ENCODE assay signal across 18 mouse cellular contexts in the genomic region with DNA sequence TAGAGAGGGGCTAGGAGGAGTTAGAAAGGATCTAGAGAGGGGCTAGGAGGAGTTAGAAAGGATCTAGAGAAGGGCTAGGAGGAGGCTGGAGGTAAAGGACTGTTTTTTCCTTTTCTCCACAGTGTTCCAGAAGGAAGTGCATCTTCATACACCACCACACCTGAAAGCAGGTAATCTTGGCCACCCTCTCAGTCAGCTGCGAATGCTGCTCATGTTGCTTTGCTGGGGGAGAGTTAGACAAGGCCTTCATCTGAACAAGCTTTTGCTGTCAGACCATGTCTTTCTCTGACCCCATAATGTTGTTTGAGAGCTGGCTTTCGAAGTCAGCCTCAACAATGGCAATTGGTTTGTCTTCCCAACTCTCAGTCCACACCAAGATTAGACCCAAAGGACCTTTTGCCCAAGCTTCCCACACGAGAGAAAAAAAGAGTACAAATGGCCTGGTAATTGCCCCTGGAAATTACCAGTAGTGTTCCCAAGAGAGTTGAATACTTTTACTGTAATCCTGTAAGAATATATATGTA. TPM values are rescaled to one million over a fixed set of nuclear protein-coding genes. Genes with fewer than 3 reads are reported as not detected.
DNase-seq lines count a peak whose midpoint lies in the region; ATAC-seq and TF ChIP-seq lines count a peak whose summit lies in the region.
"Had no signal": no experiment of that assay in that cellular context is flagged by ENCODE, and none has a peak within 500 bp of the region (broad histone marks: within the 10 kb centered on the region; RNA-seq: fewer than 3 reads in every experiment).

No protein-coding gene starts in this region.

- ATAC-seq in erythroblast, adult 5-6 weeks (replicated peaks; ENCODE audit: low FRiP score, poor library complexity, severe bottlenecking) = no peak
- no peak for ATAC-seq in heart, embryonic 16.5 days (replicated peaks; ENCODE audit: extremely low read depth, insufficient read depth, low FRiP score)
- no peak for ATAC-seq in liver, embryonic 16.5 days (ENCODE audit: low read depth)
- ATAC-seq: CD4-positive, CD25-positive, alpha-beta regulatory T cell, adult 4 months; forebrain, embryonic 15.5 days; hindbrain, embryonic 16.5 days; intestine, postnatal 0 days had no signal

- no peak; a peak in 2 of 4 replicates for TF ChIP-seq POLR2A in MEL (IDR thresholded peaks at IDR 0.05; ENCODE audit: control insufficient read depth in 1 of 2, insufficient read depth in 1 of 2, low read depth in 1 of 2, low read length in 2 of 2, poor library complexity in 1 of 2)

- H3K4me2 ChIP-seq in heart, embryonic 16.5 days (ENCODE audit: low read depth, low read length) = peak overlapping the region; percentile 98; the same call in 1 of the 2 replicates
- peak overlapping the region; percentile 96 for H3K4me2 ChIP-seq in liver, embryonic 16.5 days (ENCODE audit: low read depth, low read length)
- H3K4me2 ChIP-seq: forebrain, embryonic 15.5 days; lung, embryonic 15.5 days had no signal

- WGBS in heart, embryonic 16.5 days = 88% methylated on average over 3 of the region's 3 CpGs
- WGBS in liver, embryonic 16.5 days (ENCODE audit: insufficient replicate concordance) = 83% methylated on average over 3 of the region's 3 CpGs

- H3K4me1 ChIP-seq in erythroblast, embryonic 14.5 days (ENCODE audit: control insufficient read depth) = peaks cover 68% of the 10 kb centered on the region
- peaks cover 42% of the 10 kb centered on the region for H3K4me1 ChIP-seq in heart, embryonic 16.5 days (ENCODE audit: control insufficient read depth, insufficient read depth, low read length)
- H3K4me1 ChIP-seq in MEL (ENCODE audit: control insufficient read depth in 1 of 2, insufficient read depth in 2 of 2, low read length in 2 of 2) = peaks cover 0 to 20% of the 10 kb centered on the region in 2 experiments; a peak in 2 of 4 replicates
- peaks cover 31% of the 10 kb centered on the region for H3K4me1 ChIP-seq in liver, embryonic 16.5 days (ENCODE audit: control insufficient read depth, low read depth, low read length)

- intact Hi-C loops in heart, postnatal 25 days (cut with DNase I) = loop anchor here (2.0 kb wide), 1 partner anchor 15 kb away; no protein-coding TSS in a partner anchor
- intact Hi-C loops in gastrocnemius, postnatal 14 days (cut with DNase I; ENCODE audit: low total_unique reads) = no loop called here

- H3K27me3 ChIP-seq in erythroblast, embryonic 14.5 days (ENCODE audit: control insufficient read depth) = no peaks in the 10 kb centered on the region; the same call in 1 of the 2 replicates
- no peaks in the 10 kb centered on the region for H3K27me3 ChIP-seq in heart, embryonic 16.5 days (ENCODE audit: control insufficient read depth, insufficient read depth, low read length)
- no peaks in the 10 kb centered on the region for H3K27me3 ChIP-seq in MEL (ENCODE audit: control insufficient read depth in 1 of 2, insufficient read depth in 2 of 2, low read length in 2 of 2)
- no peaks in the 10 kb centered on the region for H3K27me3 ChIP-seq in liver, embryonic 16.5 days (ENCODE audit: control insufficient read depth, insufficient read depth, low read depth, low read length)
- H3K27me3 ChIP-seq: forebrain, embryonic 15.5 days; lung, embryonic 15.5 days; stomach, embryonic 15.5 days had no signal

- DNase-seq in heart, postnatal 25 days (ENCODE audit: low spot score) = no peak
- no peak for DNase-seq in MEL (ENCODE audit: low read depth, low spot score)
- no peak for DNase-seq in kidney, postnatal 36 days
- DNase-seq in gastrocnemius, postnatal 14 days = no peak
- DNase-seq: cerebellum, adult 11-12 months; cerebellum, postnatal 36 days; right cerebral cortex, adult 18-20 months; thymus, postnatal 14 days had no signal

- peaks cover 71% of the 10 kb centered on the region for H3K36me3 ChIP-seq in erythroblast, embryonic 14.5 days (ENCODE audit: control insufficient read depth)
- H3K36me3 ChIP-seq in heart, embryonic 16.5 days (ENCODE audit: control insufficient read depth, insufficient read depth) = peaks cover 41% of the 10 kb centered on the region
- H3K36me3 ChIP-seq in MEL (ENCODE audit: control insufficient read depth in 1 of 2, insufficient read depth in 2 of 2, low read length in 2 of 2) = peaks cover 18% of the 10 kb centered on the region in 2 experiments
- peaks cover 46% of the 10 kb centered on the region for H3K36me3 ChIP-seq in liver, embryonic 16.5 days (ENCODE audit: control insufficient read depth, insufficient read depth)

- peak overlapping the region; percentile 90; the same call in 1 of the 2 replicates for H3K9ac ChIP-seq in heart, embryonic 16.5 days (ENCODE audit: low read length)
- peak overlapping the region; percentile 92 for H3K9ac ChIP-seq in MEL (ENCODE audit: control insufficient read depth, low read depth, low read length, poor library complexity, severe bottlenecking)
- no peak overlapping the region for H3K9ac ChIP-seq in liver, embryonic 16.5 days (ENCODE audit: low read depth, low read length)
- H3K9ac ChIP-seq: forebrain, embryonic 15.5 days; lung, embryonic 15.5 days; stomach, embryonic 15.5 days had no signal

- TF ChIP-seq RAD21 in MEL (IDR thresholded peaks at IDR 0.05; ENCODE audit: low read depth, low read length) = no peak

- H3K4me3 ChIP-seq in erythroblast, embryonic 14.5 days (replicated peaks) = peak overlapping the region; percentile 19
- peak overlapping the region; percentile 86 for H3K4me3 ChIP-seq in heart, embryonic 16.5 days (ENCODE audit: low read length)
- peak overlapping the region; percentile 10 to 30; a peak in 2 of 4 replicates for H3K4me3 ChIP-seq in MEL (ENCODE audit: control insufficient read depth in 1 of 2, insufficient read depth in 1 of 2, low read depth in 2 of 2, low read length in 2 of 2)
- H3K4me3 ChIP-seq in liver, embryonic 16.5 days (ENCODE audit: low read depth, low read length) = no peak overlapping the region
- H3K4me3 ChIP-seq: forebrain, embryonic 15.5 days; lung, embryonic 15.5 days; stomach, embryonic 15.5 days had no signal

- no peak for TF ChIP-seq EP300 in MEL (IDR thresholded peaks at IDR 0.05; ENCODE audit: low read depth in 1 of 2, low read length in 2 of 2)

- H3K79me2 ChIP-seq in MEL (ENCODE audit: control insufficient read depth, insufficient read depth, low read length, poor library complexity) = peaks cover 37% of the 10 kb centered on the region

- H3K9me3 ChIP-seq in erythroblast, embryonic 14.5 days (ENCODE audit: control insufficient read depth, low read length) = no peaks in the 10 kb centered on the region
- no peaks in the 10 kb centered on the region for H3K9me3 ChIP-seq in heart, embryonic 16.5 days (replicated peaks; ENCODE audit: control insufficient read depth, low read length)
- no peaks in the 10 kb centered on the region for H3K9me3 ChIP-seq in MEL (replicated peaks; ENCODE audit: insufficient read depth, low read length)
- H3K9me3 ChIP-seq in liver, embryonic 16.5 days (replicated peaks; ENCODE audit: control insufficient read depth, low read length) = no peaks in the 10 kb centered on the region
- H3K9me3 ChIP-seq: forebrain, embryonic 15.5 days; lung, embryonic 15.5 days; stomach, embryonic 15.5 days had no signal

- H3K27ac ChIP-seq in heart, embryonic 16.5 days (ENCODE audit: low read length) = peak overlapping the region; percentile 96
- peak overlapping the region; percentile 97 for H3K27ac ChIP-seq in MEL (ENCODE audit: control insufficient read depth, low read depth, low read length)
- H3K27ac ChIP-seq in liver, embryonic 16.5 days (ENCODE audit: low read length) = no peak overlapping the region; the same call in 1 of the 2 replicates
- H3K27ac ChIP-seq: forebrain, embryonic 15.5 days; lung, embryonic 15.5 days had no signal

- TF ChIP-seq CTCF in MEL (IDR thresholded peaks at IDR 0.05 in 2 of 3, conservative IDR thresholded peaks at IDR 0.05 in 1 of 3; ENCODE audit: control insufficient read depth in 1 of 3, insufficient read depth in 1 of 3, low read depth in 2 of 3, low read length in 3 of 3, poor library complexity in 1 of 3, severe bottlenecking in 1 of 3) = no peak

RNA-seq across cellular contexts. Expression of a gene that starts 4.8 kb away (rescaled TPM):
- 33.5 and 35.5 TPM in 2 replicates for polyA plus RNA-seq in erythroblast, embryonic 14.5 days (2012)
- total RNA-seq in erythroblast, adult 5-6 weeks (2015; ENCODE audit: low replicate concordance) = 22.4 and 33.0 TPM in 2 replicates
- 6.1 and 7.1 TPM in 2 replicates for total RNA-seq in erythroblast, adult 5-6 weeks (2017; ENCODE audit: low replicate concordance)
- 11.4 and 11.7 TPM in 2 replicates for polyA plus RNA-seq in heart, embryonic 16.5 days (2015; fragmentation: Nextera tagmentation; extraction: Ambion mirVana)
- 10 to 100 TPM; 20.9 to 21.4 TPM for total RNA-seq in heart, postnatal 25 days (2021)
- 4.2 and 5.0 TPM in 2 replicates for total RNA-seq in MEL (2012; rRNA removed)
- 10 to 100 TPM in 1 of 2 experiments, not detected in 1; 44.8 TPM for polyA plus RNA-seq in MEL (2012; ENCODE audit: insufficient read depth in 1 of 2, insufficient read length in 2 of 2, low read depth in 1 of 2, low replicate concordance in 2 of 2, missing spikeins in 1 of 2)
- 5.7 and 6.5 TPM in 2 replicates for polyA plus RNA-seq in liver, embryonic 16.5 days (2015; fragmentation: Nextera tagmentation; extraction: Ambion mirVana)
- total RNA-seq in gastrocnemius, postnatal 14 days (2021) = 10 to 100 TPM; 16.1 to 17.1 TPM

RNA-seq across cellular contexts. Expression of a gene that starts 17.9 kb away (rescaled TPM):
- polyA plus RNA-seq in erythroblast, embryonic 14.5 days (2012) = 12.0 and 17.1 TPM in 2 replicates
- 35.1 and 38.8 TPM in 2 replicates for total RNA-seq in erythroblast, adult 5-6 weeks (2015; ENCODE audit: low replicate concordance)
- 43.5 and 45.6 TPM in 2 replicates for total RNA-seq in erythroblast, adult 5-6 weeks (2017; ENCODE audit: low replicate concordance)
- polyA plus RNA-seq in heart, embryonic 16.5 days (2015; fragmentation: Nextera tagmentation; extraction: Ambion mirVana) = 80.4 and 81.2 TPM in 2 replicates
- 10 to 100 TPM; 37.9 to 38.9 TPM for total RNA-seq in heart, postnatal 25 days (2021)
- 147 and 162 TPM in 2 replicates for total RNA-seq in MEL (2012; rRNA removed)
- polyA plus RNA-seq in MEL (2012; ENCODE audit: insufficient read depth in 1 of 2, insufficient read length in 2 of 2, low read depth in 1 of 2, low replicate concordance in 2 of 2, missing spikeins in 1 of 2) = 100 to 1,000 TPM in 1 of 2 experiments, not detected in 1; 195 TPM
- 100 and 109 TPM in 2 replicates for polyA plus RNA-seq in liver, embryonic 16.5 days (2015; fragmentation: Nextera tagmentation; extraction: Ambion mirVana)
- total RNA-seq in gastrocnemius, postnatal 14 days (2021) = 10 to 100 TPM; 50.3 to 56.0 TPM

RNA-seq across cellular contexts. Expression of a gene that starts 27.5 kb away (rescaled TPM):
- polyA plus RNA-seq in erythroblast, embryonic 14.5 days (2012) = 15.3 and 16.5 TPM in 2 replicates
- total RNA-seq in erythroblast, adult 5-6 weeks (2015; ENCODE audit: low replicate concordance) = 32.5 and 59.1 TPM in 2 replicates
- 73.0 and 77.9 TPM in 2 replicates for total RNA-seq in erythroblast, adult 5-6 weeks (2017; ENCODE audit: low replicate concordance)
- polyA plus RNA-seq in heart, embryonic 16.5 days (2015; fragmentation: Nextera tagmentation; extraction: Ambion mirVana) = 148 and 152 TPM in 2 replicates
- 100 to 1,000 TPM; 136 to 142 TPM for total RNA-seq in heart, postnatal 25 days (2021)
- total RNA-seq in MEL (2012; rRNA removed) = 223 and 240 TPM in 2 replicates
- 100 to 1,000 TPM in 1 of 2 experiments, not detected in 1; 297 TPM for polyA plus RNA-seq in MEL (2012; ENCODE audit: insufficient read depth in 1 of 2, insufficient read length in 2 of 2, low read depth in 1 of 2, low replicate concordance in 2 of 2, missing spikeins in 1 of 2)
- polyA plus RNA-seq in liver, embryonic 16.5 days (2015; fragmentation: Nextera tagmentation; extraction: Ambion mirVana) = 65.9 TPM in 2 replicates
- total RNA-seq in gastrocnemius, postnatal 14 days (2021) = 100 to 1,000 TPM in 1 of 2 experiments, 10 to 100 TPM in 1; 99.8 to 103 TPM

RNA-seq across cellular contexts. Expression of a gene that starts 28.1 kb away (rescaled TPM):
- 0.06 and 0.16 TPM in 2 replicates for polyA plus RNA-seq in erythroblast, embryonic 14.5 days (2012)
- total RNA-seq in erythroblast, adult 5-6 weeks (2015; ENCODE audit: low replicate concordance) = 19.9 and 21.1 TPM in 2 replicates
- 14.6 and 18.7 TPM in 2 replicates for total RNA-seq in erythroblast, adult 5-6 weeks (2017; ENCODE audit: low replicate concordance)
- 7.5 and 15.9 TPM in 2 replicates for polyA plus RNA-seq in heart, embryonic 16.5 days (2015; fragmentation: Nextera tagmentation; extraction: Ambion mirVana)
- total RNA-seq in heart, postnatal 25 days (2021) = 1 to 10 TPM; 3.0 to 3.4 TPM
- total RNA-seq in MEL (2012; rRNA removed) = 24.4 and 27.7 TPM in 2 replicates
- 10 to 100 TPM in 1 of 2 experiments, not detected in 1; 41.1 TPM for polyA plus RNA-seq in MEL (2012; ENCODE audit: insufficient read depth in 1 of 2, insufficient read length in 2 of 2, low read depth in 1 of 2, low replicate concordance in 2 of 2, missing spikeins in 1 of 2)
- 12.2 and 13.2 TPM in 2 replicates for polyA plus RNA-seq in liver, embryonic 16.5 days (2015; fragmentation: Nextera tagmentation; extraction: Ambion mirVana)
- 1 to 10 TPM; 1.3 to 2.1 TPM for total RNA-seq in gastrocnemius, postnatal 14 days (2021)

RNA-seq across cellular contexts. Expression of a gene that starts 30.5 kb away (rescaled TPM):
- 0.01 and 0.03 TPM in 2 replicates for polyA plus RNA-seq in erythroblast, embryonic 14.5 days (2012)
- 0.42 TPM in 1 of 2 replicates, not detected in the other for total RNA-seq in erythroblast, adult 5-6 weeks (2015; ENCODE audit: low replicate concordance)
- total RNA-seq in erythroblast, adult 5-6 weeks (2017; ENCODE audit: low replicate concordance) = under 0.01 TPM in 1 of 2 replicates, not detected in the other
- 0.36 and 0.70 TPM in 2 replicates for polyA plus RNA-seq in heart, embryonic 16.5 days (2015; fragmentation: Nextera tagmentation; extraction: Ambion mirVana)
- total RNA-seq in heart, postnatal 25 days (2021) = under 1 TPM; 0.45 to 0.49 TPM
- total RNA-seq in MEL (2012; rRNA removed) = 0.42 and 0.52 TPM in 2 replicates
- polyA plus RNA-seq in MEL (2012; ENCODE audit: insufficient read depth in 1 of 2, insufficient read length in 2 of 2, low read depth in 1 of 2, low replicate concordance in 2 of 2, missing spikeins in 1 of 2) = 1 to 10 TPM in 1 of 2 experiments, not detected in 1; 1.3 TPM
- 0.09 and 0.11 TPM in 2 replicates for polyA plus RNA-seq in liver, embryonic 16.5 days (2015; fragmentation: Nextera tagmentation; extraction: Ambion mirVana)
- total RNA-seq in gastrocnemius, postnatal 14 days (2021) = under 1 TPM; 0.45 to 0.53 TPM
- polyA plus RNA-seq: CD4-positive, CD25-positive, alpha-beta regulatory T cell, adult 4 months had no signal
